ENCODE assay signal across 14 mouse cellular contexts in genomic region chr13:35209551-35209950, GRCm38 (mm10).
A peak's percentile ranks its signal among the peaks of the same experiment; 100 is the strongest.
DNase-seq lines count a peak whose midpoint lies in the region; ATAC-seq and TF ChIP-seq lines count a peak whose summit lies in the region.
"Had no signal": no experiment of that assay in that cellular context is flagged by ENCODE, and none has a peak within 500 bp of the region (broad histone marks: within the 10 kb centered on the region; RNA-seq: fewer than 3 reads in every experiment).

No protein-coding gene starts in this region.

- no peaks in the 10 kb centered on the region for H3K4me1 ChIP-seq in lung, adult 2 months (ENCODE audit: control insufficient read depth, insufficient read depth, low read length)
- peaks cover 8% of the 10 kb centered on the region; the same call in 1 of the 2 replicates for H3K4me1 ChIP-seq in brown adipose tissue, adult 24 weeks (ENCODE audit: control insufficient read depth, insufficient read depth, insufficient read length, low read length)
- H3K4me1 ChIP-seq: liver, embryonic 15.5 days had no signal

- ATAC-seq in neutrophil, adult 5-6 weeks (ENCODE audit: extremely low read depth, insufficient number of reproducible peaks, low FRiP score, poor library complexity, severe bottlenecking) = peak; percentile 48; the same call in 1 of the 2 replicates
- ATAC-seq: hindbrain, embryonic 16.5 days; midbrain, embryonic 16.5 days had no signal

- DNase-seq in lung, adult 18-20 months = peak; percentile 1 to 5
- DNase-seq in lung, adult 2 months = no peak
- peak; percentile 15 to 27 for DNase-seq in heart, postnatal 10 days
- DNase-seq in frontal cortex, adult 2 months (ENCODE audit: extremely low spot score in 1 of 2, low spot score in 1 of 2) = no peak
- no peak for DNase-seq in embryo, embryonic 10.5 days (ENCODE audit: low spot score)
- DNase-seq: cerebellum, adult 2 months; gastrocnemius, postnatal 10 days; kidney, postnatal 25 days; thymus, postnatal 25 days had no signal

- TF ChIP-seq CTCF in lung, adult 2 months (IDR thresholded peaks at IDR 0.05; ENCODE audit: insufficient read depth, low read length) = no peak

- no peak overlapping the region for H3K4me3 ChIP-seq in lung, adult 2 months (replicated peaks; ENCODE audit: extremely low read depth, low read depth, low read length)
- H3K4me3 ChIP-seq in brown adipose tissue, adult 24 weeks (ENCODE audit: insufficient read depth, low read depth, low read length) = no peak overlapping the region
- H3K4me3 ChIP-seq: liver, embryonic 15.5 days had no signal

- WGBS in lung, adult 2 months = 46% methylated on average over 4 of the region's 4 CpGs

- TF ChIP-seq POLR2A in lung, adult 2 months (IDR thresholded peaks at IDR 0.05; ENCODE audit: borderline replicate concordance, extremely low read depth, low read depth, low read length) = no peak

- intact Hi-C loops in heart, postnatal 10 days (cut with DNase I) = no loop called here

- H3K27ac ChIP-seq in brown adipose tissue, adult 24 weeks (replicated peaks; ENCODE audit: low read depth, low read length) = peak overlapping the region; percentile 36
- H3K27ac ChIP-seq: liver, embryonic 15.5 days had no signal

Comparison
In these comparisons a context has a peak if more than half of its experiments do, and no peak if none do; other contexts are left out.
1. DNase-seq: peak in lung, adult 18-20 months (2 of 2) and heart, postnatal 10 days (2 of 2); none in lung, adult 2 months (single experiment), frontal cortex, adult 2 months (0 of 2) and embryo, embryonic 10.5 days (single experiment).